ENCODE assay signal across 7 mouse cellular contexts in the genomic region with DNA sequence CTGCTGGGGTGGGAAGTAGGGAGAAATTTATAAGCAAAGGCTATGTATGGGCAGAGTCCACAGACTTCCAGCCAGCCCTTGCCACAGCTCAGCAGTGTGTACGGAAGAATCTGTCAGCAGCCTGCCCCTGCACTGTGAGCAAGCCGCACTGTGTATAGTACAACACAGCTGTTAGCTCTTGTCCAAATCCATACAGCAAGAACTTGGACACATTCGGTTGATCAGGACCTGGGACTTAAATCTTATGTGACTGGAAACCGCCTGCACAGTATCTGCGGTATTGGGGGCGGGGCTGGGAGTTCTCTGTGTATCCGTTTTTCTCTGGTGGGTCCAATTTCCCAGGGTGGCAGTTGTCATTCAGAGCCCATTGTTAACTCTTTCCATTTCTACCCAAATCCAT.
DNase-seq lines count a peak whose midpoint lies in the region; ATAC-seq lines count a peak whose summit lies in the region.

No protein-coding gene starts in this region.

- H3K27ac ChIP-seq in midbrain, embryonic 12.5 days (replicated peaks) = peak overlapping the region; percentile 47; the same call in 1 of the 2 replicates
- no peak overlapping the region for H3K27ac ChIP-seq in midbrain, embryonic 11.5 days (ENCODE audit: low read depth, low read length)
- peak overlapping the region; percentile 12; the same call in 1 of the 2 replicates for H3K27ac ChIP-seq in forebrain, embryonic 16.5 days (ENCODE audit: low read length)

- H3K9ac ChIP-seq in midbrain, embryonic 12.5 days (replicated peaks) = no peak overlapping the region
- H3K9ac ChIP-seq in midbrain, embryonic 11.5 days (ENCODE audit: low read length) = no peak overlapping the region
- no peak overlapping the region for H3K9ac ChIP-seq in forebrain, embryonic 16.5 days (replicated peaks; ENCODE audit: low read depth, low read length)

- ATAC-seq in midbrain, embryonic 12.5 days (ENCODE audit: low FRiP score, low read depth) = no peak
- ATAC-seq in midbrain, embryonic 11.5 days (ENCODE audit: low FRiP score) = no peak
- ATAC-seq in forebrain, embryonic 16.5 days = peak; percentile 54

- intact Hi-C loops in gastrocnemius, postnatal 14 days (cut with DNase I; ENCODE audit: low total_unique reads) = no loop called here

- no peak overlapping the region for H3K4me3 ChIP-seq in midbrain, embryonic 12.5 days
- no peak overlapping the region for H3K4me3 ChIP-seq in midbrain, embryonic 11.5 days (ENCODE audit: low read depth, low read length)
- H3K4me3 ChIP-seq in forebrain, embryonic 16.5 days (replicated peaks; ENCODE audit: low read length) = no peak overlapping the region

- peaks cover 87% of the 10 kb centered on the region for H3K4me1 ChIP-seq in midbrain, embryonic 12.5 days
- H3K4me1 ChIP-seq in midbrain, embryonic 11.5 days (ENCODE audit: control insufficient read depth, insufficient read depth, low read length) = peaks cover 57% of the 10 kb centered on the region
- peaks cover 37% of the 10 kb centered on the region for H3K4me1 ChIP-seq in forebrain, embryonic 16.5 days (replicated peaks; ENCODE audit: control insufficient read depth, insufficient read depth, low read length)

- 50% methylated on average over 7 of the region's 7 CpGs for WGBS in midbrain, embryonic 12.5 days
- 47% methylated on average over 7 of the region's 7 CpGs for WGBS in midbrain, embryonic 11.5 days
- WGBS in forebrain, embryonic 16.5 days = 21% methylated on average over 7 of the region's 7 CpGs

- H3K4me2 ChIP-seq in midbrain, embryonic 12.5 days (replicated peaks) = no peak overlapping the region
- no peak overlapping the region for H3K4me2 ChIP-seq in midbrain, embryonic 11.5 days
- no peak overlapping the region for H3K4me2 ChIP-seq in forebrain, embryonic 16.5 days (ENCODE audit: low read length)

- DNase-seq in midbrain, embryonic 11.5 days (ENCODE audit: low spot score, missing footprints) = no peak
- DNase-seq in kidney, postnatal 14 days = peak; percentile 40
- DNase-seq in right cerebral cortex, adult 2 months (ENCODE audit: low spot score in 2 of 2) = peak; percentile 29 to 45
- DNase-seq in adrenal gland, adult (ENCODE audit: inconsistent age in 2 of 2, low spot score in 1 of 2) = no peak
- no peak for DNase-seq in gastrocnemius, postnatal 14 days

- peaks cover 6% of the 10 kb centered on the region; the same call in 1 of the 2 replicates for H3K27me3 ChIP-seq in midbrain, embryonic 12.5 days
- no peaks in the 10 kb centered on the region for H3K27me3 ChIP-seq in midbrain, embryonic 11.5 days (ENCODE audit: control insufficient read depth, insufficient read depth, low read length)
- H3K27me3 ChIP-seq in forebrain, embryonic 16.5 days (replicated peaks; ENCODE audit: control insufficient read depth, insufficient read depth, low read length) = no peaks in the 10 kb centered on the region

- no peaks in the 10 kb centered on the region for H3K36me3 ChIP-seq in midbrain, embryonic 12.5 days
- H3K36me3 ChIP-seq in midbrain, embryonic 11.5 days (ENCODE audit: control insufficient read depth, insufficient read depth, low read length) = no peaks in the 10 kb centered on the region
- no peaks in the 10 kb centered on the region for H3K36me3 ChIP-seq in forebrain, embryonic 16.5 days (ENCODE audit: control insufficient read depth, insufficient read depth)

- H3K9me3 ChIP-seq in midbrain, embryonic 12.5 days = no peaks in the 10 kb centered on the region
- no peaks in the 10 kb centered on the region for H3K9me3 ChIP-seq in midbrain, embryonic 11.5 days (ENCODE audit: control insufficient read depth, low read length)
- no peaks in the 10 kb centered on the region for H3K9me3 ChIP-seq in forebrain, embryonic 16.5 days (ENCODE audit: control insufficient read depth, low read length)

Comparison
In these comparisons a context has a peak if more than half of its experiments do, and no peak if none do; other contexts are left out.
1. DNase-seq: peak in kidney, postnatal 14 days (single experiment) and right cerebral cortex, adult 2 months (2 of 2); none in midbrain, embryonic 11.5 days (single experiment), adrenal gland, adult (0 of 2) and gastrocnemius, postnatal 14 days (single experiment).